Mouse (Mus musculus) liver, embryonic 12.5 days (tissue): ENCODE measurements around the gene Creb3l1. TPM values are rescaled to one million over a fixed set of nuclear protein-coding genes. Genes with fewer than 3 reads are reported as not detected.

Experiments used
- microRNA-seq: library from miRNA; unstranded; fragments of <30 nt; microRNA quantifications from one replicate; pipeline ENCODE4, GENCODE M21; 2017
- polyA plus RNA-seq: library from polyadenylated mRNA; unstranded; fragments of >200 nt; fragmentation: Nextera tagmentation; extraction: Ambion mirVana; gene quantifications from 2 replicates; pipeline ENCODE4 v1.2.1, GENCODE M21; 2016

The Creb3l1 gene
- polyA plus RNA-seq, 1 experiment from 2014 or later: 1.9 TPM

Small RNAs within 50 kb of the gene (microRNA-seq; reads per million reads assigned to microRNA genes)
- not detected for gene Mir6999

Other genes with a start within 250 kb of the Creb3l1 start
- 0.17 TPM in 1 of 2 replicates, not detected in the other for gene Chrm4, start 97.3 kb downstream of the Creb3l1 start, polyA plus RNA-seq
- 137 and 140 TPM in 2 replicates for gene Mdk, start 92.2 kb downstream of the Creb3l1 start, polyA plus RNA-seq
- 2.3 and 2.5 TPM in 2 replicates for gene Gm9821, start 78.8 kb downstream of the Creb3l1 start, polyA plus RNA-seq
- 46.9 and 48.8 TPM in 2 replicates for gene Dgkz, start 48.6 kb downstream of the Creb3l1 start, polyA plus RNA-seq
- 5.6 and 5.9 TPM in 2 replicates for gene Phf21a, start 68.6 kb upstream of the Creb3l1 start, polyA plus RNA-seq